Mouse (Mus musculus) limb, embryonic 15.5 days (tissue): Measurements from ENCODE around the gene AY761184. TPM values are rescaled to one million over a fixed set of nuclear protein-coding genes. Genes with fewer than 3 reads are reported as not detected.
"Not testable (repeated sequence)": the region's sequence is repeated elsewhere in the genome, so short reads cannot be mapped to it uniquely, and the experiment has no call there.

Experiments used
- ATAC-seq: fragments of 200-750 bp; cut with Nextera tagmentation; 2 replicates; pipeline ENCODE4 v1.8.0; 2017; ENCODE audit warnings: low read depth, moderate TSS enrichment; ENCODE audit not compliant: insufficient number of reproducible peaks, low FRiP score, low TSS enrichment
- H3K27ac ChIP-seq: fragments of 300-500 bp; sonication (generic); 2 replicates; pipeline ENCODE4 v1.5.1; 2015; ENCODE audit warnings: moderate library complexity, mild to moderate bottlenecking, inconsistent platforms
- H3K27me3 ChIP-seq: fragments of 300-500 bp; sonication (generic); 2 replicates; pipeline ENCODE4 v1.6.1; 2015; ENCODE audit warnings: inconsistent platforms
- H3K36me3 ChIP-seq: fragments of 300-500 bp; sonication (generic); 2 replicates; pipeline ENCODE4 v1.6.1; 2015; ENCODE audit warnings: inconsistent platforms
- H3K4me1 ChIP-seq: fragments of 300-500 bp; sonication (generic); 2 replicates; pipeline ENCODE4 v1.6.1; 2015; ENCODE audit warnings: inconsistent platforms
- H3K4me2 ChIP-seq: fragments of 300-500 bp; sonication (generic); 2 replicates; pipeline ENCODE4 v1.6.1; 2015; ENCODE audit warnings: mild to moderate bottlenecking, inconsistent platforms
- H3K4me3 ChIP-seq: fragments of 300-500 bp; sonication (generic); 2 replicates; pipeline ENCODE4 v1.5.1; 2015; ENCODE audit warnings: mild to moderate bottlenecking, inconsistent platforms
- H3K9ac ChIP-seq: fragments of 300-500 bp; sonication (generic); 2 replicates; pipeline ENCODE4 v1.6.1; 2015; ENCODE audit warnings: inconsistent platforms
- H3K9me3 ChIP-seq: fragments of 300-500 bp; sonication (generic); 2 replicates; pipeline ENCODE4 v1.6.1; 2016; ENCODE audit warnings: inconsistent platforms
- WGBS: fragments of 180-500 bp; shearing (Covaris S2); methylation state at CpG from one replicate; pipeline ENCODE4 v1.1.7; 2015; 5-methylcytosine and 5-hydroxymethylcytosine counted together
- polyA plus RNA-seq: library from polyadenylated mRNA; unstranded; fragments of >200 nt; fragmentation: Nextera tagmentation; extraction: Ambion mirVana; gene quantifications from 2 replicates; pipeline ENCODE4 v1.2.1, GENCODE M21; 2015

Gene AY761184
- not detected in 2 replicates for polyA plus RNA-seq

DNA sequence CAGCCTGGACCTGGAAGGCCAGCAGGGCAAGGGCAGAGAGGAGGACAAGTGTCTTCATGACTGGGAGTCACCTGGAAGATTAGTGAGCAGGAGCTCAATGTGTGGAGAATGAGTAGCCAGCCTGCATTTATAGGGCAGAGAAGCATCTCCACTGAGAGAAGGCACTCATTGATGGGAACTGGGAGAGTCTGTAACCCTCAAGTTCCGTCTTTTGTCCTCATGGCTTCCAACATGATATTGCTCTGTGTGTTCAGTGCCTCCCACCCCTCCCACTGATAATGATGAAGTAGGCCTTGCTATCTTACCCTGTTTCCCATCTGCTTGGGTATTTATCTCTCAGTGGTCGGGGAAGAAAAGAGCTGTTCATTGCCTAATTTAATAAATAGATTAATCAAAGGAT lies at the start of gene AY761184:
AY761184 (minus strand) TSS at position 101 of the 400 bp plus-strand sequence.
- H3K4me3 ChIP-seq, H3K4me2 ChIP-seq, H3K9me3 ChIP-seq, H3K27ac ChIP-seq, H3K4me1 ChIP-seq, H3K36me3 ChIP-seq, H3K27me3 ChIP-seq, ATAC-seq, H3K9ac ChIP-seq: not testable (repeated sequence)
- WGBS, result 71% methylated on average over 2 of the region's 2 CpGs

DNA sequence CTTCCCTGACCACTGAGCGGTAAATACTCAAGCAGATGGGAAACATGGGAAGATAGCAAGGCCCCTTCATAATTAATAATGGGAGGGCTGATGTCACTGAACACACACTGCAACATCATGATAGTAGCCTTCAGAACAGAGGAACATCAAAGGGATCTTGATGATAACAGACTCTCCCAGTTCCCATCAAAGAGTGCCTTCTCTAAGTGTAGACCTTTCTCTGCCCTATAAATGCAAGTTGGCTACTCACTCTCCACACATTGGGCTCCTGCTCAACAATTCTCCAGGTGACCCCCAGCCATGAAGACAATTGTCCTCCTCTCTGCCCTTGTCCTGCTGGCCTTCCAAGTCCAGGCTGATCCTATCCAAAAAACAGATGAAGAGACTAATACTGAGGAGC lies 37.9 kb downstream of the AY761184 start, which contains the start of gene Defa34:
Defa34 (plus strand) TSS at position 301 of the 400 bp plus-strand sequence.
- WGBS, result 92% methylated on average over 1 of the region's 1 CpGs

DNA sequence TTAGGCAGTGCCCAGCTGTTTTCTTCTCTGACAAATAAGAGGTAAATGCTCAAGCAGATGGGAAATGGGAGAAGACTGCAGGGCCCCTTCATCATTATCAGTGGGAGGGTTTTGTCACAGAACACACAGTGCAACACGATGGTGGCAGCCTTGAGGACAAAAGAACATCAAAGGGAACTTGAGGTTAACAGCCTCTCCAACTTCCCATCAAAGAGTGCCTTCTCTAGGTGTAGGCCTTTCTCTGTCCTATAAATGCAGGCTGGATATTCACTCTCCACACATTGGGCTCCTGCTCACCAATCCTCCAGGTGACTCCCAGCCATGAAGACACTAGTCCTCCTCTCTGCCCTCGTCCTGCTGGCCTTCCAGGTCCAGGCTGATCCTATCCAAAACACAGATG lies 48.0 kb downstream of the AY761184 start, which contains the start of gene Defa17:
Defa17 (plus strand) TSS at position 301 of the 400 bp plus-strand sequence.
- ATAC-seq, result not testable (repeated sequence)

More for the DNA sequence above, 37.9 kb downstream of the AY761184 start, which contains the start of gene Defa34:
- not testable (repeated sequence) for ATAC-seq, H3K9ac ChIP-seq, H3K27me3 ChIP-seq, H3K4me1 ChIP-seq, H3K9me3 ChIP-seq, H3K4me2 ChIP-seq, H3K36me3 ChIP-seq, H3K27ac ChIP-seq, H3K4me3 ChIP-seq

More for the DNA sequence above, 48.0 kb downstream of the AY761184 start, which contains the start of gene Defa17:
- not testable (repeated sequence) for H3K27ac ChIP-seq, H3K4me2 ChIP-seq, H3K4me3 ChIP-seq, H3K4me1 ChIP-seq, H3K9ac ChIP-seq, H3K27me3 ChIP-seq, H3K36me3 ChIP-seq, H3K9me3 ChIP-seq
- WGBS, result 83% methylated on average over 1 of the region's 2 CpGs

Other genes starting within 250 kb of the AY761184 start
- not detected in 2 replicates for gene Gm7849, start 247.1 kb downstream of the AY761184 start, polyA plus RNA-seq
- gene Defa20, start 194.4 kb downstream of the AY761184 start, polyA plus RNA-seq, result not detected in 2 replicates
- gene Defa32, start 174.6 kb downstream of the AY761184 start, polyA plus RNA-seq, result not detected in 2 replicates
- not detected in 2 replicates for gene Defa37, start 138.3 kb downstream of the AY761184 start, polyA plus RNA-seq
- gene Defa28, start 120.6 kb downstream of the AY761184 start, polyA plus RNA-seq, result not detected in 2 replicates
- gene Gm7861, start 109.1 kb downstream of the AY761184 start, polyA plus RNA-seq, result not detected in 2 replicates
- not detected in 2 replicates for gene Defa26, start 85.5 kb downstream of the AY761184 start, polyA plus RNA-seq
- not detected in 2 replicates for gene Defa17, start 47.9 kb downstream of the AY761184 start, polyA plus RNA-seq
- gene Defa34, start 37.8 kb downstream of the AY761184 start, polyA plus RNA-seq, result not detected in 2 replicates
- not detected in 2 replicates for gene Defa24, start 30.8 kb upstream of the AY761184 start, polyA plus RNA-seq
- not detected in 2 replicates for gene Defb50, start 119.9 kb upstream of the AY761184 start, polyA plus RNA-seq
- gene Defb2, start 136.3 kb upstream of the AY761184 start, polyA plus RNA-seq, result 1.3 TPM in 1 of 2 replicates, not detected in the other
- gene Defb10, start 155.3 kb upstream of the AY761184 start, polyA plus RNA-seq, result not detected in 2 replicates
- gene Defb9, start 181.8 kb upstream of the AY761184 start, polyA plus RNA-seq, result not detected in 2 replicates
- not detected in 2 replicates for gene Defb11, start 202.8 kb upstream of the AY761184 start, polyA plus RNA-seq
- gene Defb15, start 229.1 kb upstream of the AY761184 start, polyA plus RNA-seq, result not detected in 2 replicates
- gene Defb35, start 234.7 kb upstream of the AY761184 start, polyA plus RNA-seq, result not detected in 2 replicates
- not detected in 2 replicates for gene Defb13, start 243.1 kb upstream of the AY761184 start, polyA plus RNA-seq